Mouse (Mus musculus) testis, adult 2 months (tissue): ENCODE data around the gene Ssr2.

Source experiments
- CTCF ChIP-seq: fragments of 200-500 bp; IDR thresholded peaks from 2 replicates; pipeline ENCODE4 v1.5.1; 2012; ENCODE audit warnings: low read depth, mild to moderate bottlenecking, inconsistent platforms, low read length, moderate library complexity; ENCODE audit not compliant: control insufficient read depth, insufficient read depth, insufficient replicate concordance
- POLR2A ChIP-seq: fragments of 200-500 bp; IDR thresholded peaks from 2 replicates; pipeline ENCODE4 v1.6.1; 2012; ENCODE audit warnings: low read depth, mild to moderate bottlenecking, inconsistent platforms, low read length, moderate library complexity; ENCODE audit not compliant: control insufficient read depth

DNA sequence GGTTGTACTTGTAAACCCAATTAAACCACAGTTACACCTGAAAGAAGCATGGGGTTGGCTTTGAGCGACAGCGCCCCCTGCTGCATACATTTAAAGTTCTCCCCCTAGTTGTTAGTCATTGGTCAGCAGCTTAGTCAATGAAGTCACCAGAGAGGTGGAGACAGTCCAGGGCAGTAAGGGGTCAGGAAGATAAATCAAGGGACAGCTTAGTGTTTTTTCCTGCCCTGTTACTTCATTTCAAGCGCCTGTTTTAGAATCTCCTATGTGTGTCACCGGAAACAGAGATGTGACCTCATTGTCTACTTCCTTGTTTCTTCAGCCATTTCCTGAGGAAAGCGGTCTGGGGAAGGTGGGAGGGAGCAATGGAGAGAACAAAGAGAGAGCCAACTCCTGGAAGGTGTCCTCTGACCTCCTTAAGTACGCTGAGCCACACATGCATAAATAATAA, 28.1 kb downstream of the Ssr2 start:
- peak; percentile 40; the same call in 1 of the 2 replicates for TF ChIP-seq CTCF
- no peak for TF ChIP-seq POLR2A
